Mouse (Mus musculus) liver, embryonic 14.5 days (tissue): ENCODE results near the gene Usp13. TPM values are rescaled to one million over a fixed set of nuclear protein-coding genes. Genes with fewer than 3 reads are reported as not detected.

ENCODE experiments used
- ATAC-seq: fragments of 200-750 bp; cut with Nextera tagmentation; 2 replicates; pipeline ENCODE4 v1.8.0; 2017; ENCODE audit warnings: moderate number of reproducible peaks, mild to moderate bottlenecking, moderate library complexity; ENCODE audit not compliant: insufficient read depth
- DNase-seq, 3 experiments: peaks; one replicate each; pipeline ENCODE4 v3.0.0-alpha.2; 2012 to 2013; ENCODE audit warnings: low read depth in 3 of 3, low spot score in 3 of 3
- H3K27ac ChIP-seq: fragments of 300-500 bp; sonication (generic); 2 replicates; pipeline ENCODE4 v1.5.1; 2014; ENCODE audit warnings: moderate library complexity, mild to moderate bottlenecking, control low read depth, inconsistent platforms
- H3K27me3 ChIP-seq: fragments of 300-500 bp; sonication (generic); 2 replicates; pipeline ENCODE4 v1.6.1; 2014; ENCODE audit warnings: mild to moderate bottlenecking, low read length, moderate library complexity; ENCODE audit not compliant: control insufficient read depth, insufficient read depth
- H3K36me3 ChIP-seq: fragments of 300-500 bp; sonication (generic); replicated peaks from 2 replicates; pipeline ENCODE4 v1.6.1; 2014; ENCODE audit warnings: low read depth; ENCODE audit not compliant: control insufficient read depth, insufficient read depth
- H3K4me1 ChIP-seq, 2 experiments: fragments of 200-500 bp in 1 of 2; fragments of 300-500 bp in 1 of 2; sonication (generic) in 1 of 2; replicated peaks; 2 replicates each; pipeline ENCODE4 v1.6.1; 2012 to 2014; ENCODE audit warnings: antibody characterized with exemption in 1 of 2, inconsistent platforms in 1 of 2, low read length in 1 of 2; ENCODE audit not compliant: control insufficient read depth in 2 of 2, insufficient read depth in 2 of 2
- H3K4me2 ChIP-seq: fragments of 300-500 bp; sonication (generic); 2 replicates; pipeline ENCODE4 v1.6.1; 2014; ENCODE audit warnings: low read depth, mild to moderate bottlenecking, control low read depth, moderate library complexity
- H3K4me3 ChIP-seq, 2 experiments: fragments of 200-500 bp in 1 of 2; fragments of 300-500 bp in 1 of 2; sonication (generic) in 1 of 2; 2 replicates each; pipeline ENCODE4 v1.5.1; 2012 to 2014; ENCODE audit warnings: low read depth in 2 of 2, low read length in 2 of 2, mild to moderate bottlenecking in 2 of 2, control low read depth in 1 of 2, inconsistent platforms in 1 of 2, moderate library complexity in 1 of 2; ENCODE audit not compliant: insufficient read depth in 1 of 2
- H3K9ac ChIP-seq: fragments of 300-500 bp; sonication (generic); replicated peaks from 2 replicates; pipeline ENCODE4 v1.6.1; 2014; ENCODE audit warnings: mild to moderate bottlenecking, control low read depth, moderate library complexity
- H3K9me3 ChIP-seq: fragments of 300-500 bp; sonication (generic); 2 replicates; pipeline ENCODE4 v1.6.1; 2016; ENCODE audit warnings: low read length, mixed read lengths; ENCODE audit not compliant: control insufficient read depth
- CTCF ChIP-seq: IDR thresholded peaks from 2 replicates; pipeline ENCODE4 v1.5.1; 2016; ENCODE audit warnings: antibody characterized with exemption, low read depth, control low read depth
- EP300 ChIP-seq: IDR thresholded peaks from 2 replicates; pipeline ENCODE4 v1.6.1; 2016; ENCODE audit warnings: antibody characterized with exemption, low read depth
- WGBS: fragments of 180-500 bp; shearing (Covaris S2); extraction: QIAGEN DNeasy Blood & Tissue Kit; methylation state at CpG from one replicate; pipeline ENCODE4 v1.1.7; 2014; ENCODE audit not compliant: insufficient replicate concordance; 5-methylcytosine and 5-hydroxymethylcytosine counted together
- polyA plus RNA-seq, 2 experiments: library from polyadenylated mRNA; depleted of rRNA in 1 of 2; stranded (reverse) in 1 of 2; unstranded in 1 of 2; fragments of >200 nt; fragmentation: Nextera tagmentation in 1 of 2; extraction: Ambion mirVana in 1 of 2; gene quantifications; 2 replicates each; pipeline versions ENCODE4 v1.2.1 to v1.2.3; 2012 to 2014

Gene Usp13
- polyA plus RNA-seq, 2 experiments = 0.09 to 0.18 TPM

DNA sequence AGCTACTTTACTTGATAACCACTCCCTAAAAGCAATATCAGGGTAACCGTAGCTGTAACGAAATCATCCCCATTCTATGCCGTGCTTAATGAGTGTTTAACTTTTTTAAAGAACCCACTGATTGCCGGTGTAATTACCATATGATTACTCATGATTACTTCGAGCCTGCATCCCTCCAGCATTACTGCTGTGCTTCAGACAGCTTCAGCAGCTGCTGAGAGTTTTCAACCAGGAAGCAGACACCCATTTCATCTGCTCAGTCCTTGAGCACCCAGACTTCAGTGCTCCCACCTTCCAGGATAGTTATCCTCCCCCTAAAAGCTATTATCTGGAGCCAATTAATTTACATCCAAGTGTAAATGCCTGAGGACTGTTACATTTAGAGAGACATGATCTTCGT, 106.8 kb downstream of the Usp13 start:
- H3K36me3 ChIP-seq = no peaks in the 10 kb centered on the region
- H3K4me3 ChIP-seq = no peak overlapping the region
- no peak overlapping the region for H3K9ac ChIP-seq
- H3K27me3 ChIP-seq = no peaks in the 10 kb centered on the region
- WGBS = 63% methylated on average over 6 of the region's 6 CpGs
- no peak for ATAC-seq
- H3K4me1 ChIP-seq = no peaks in the 10 kb centered on the region
- TF ChIP-seq EP300 (no peak), CTCF (no peak)
- no peak for DNase-seq
- H3K9me3 ChIP-seq = no peaks in the 10 kb centered on the region
- no peak overlapping the region for H3K4me2 ChIP-seq
- no peak overlapping the region for H3K27ac ChIP-seq

DNA sequence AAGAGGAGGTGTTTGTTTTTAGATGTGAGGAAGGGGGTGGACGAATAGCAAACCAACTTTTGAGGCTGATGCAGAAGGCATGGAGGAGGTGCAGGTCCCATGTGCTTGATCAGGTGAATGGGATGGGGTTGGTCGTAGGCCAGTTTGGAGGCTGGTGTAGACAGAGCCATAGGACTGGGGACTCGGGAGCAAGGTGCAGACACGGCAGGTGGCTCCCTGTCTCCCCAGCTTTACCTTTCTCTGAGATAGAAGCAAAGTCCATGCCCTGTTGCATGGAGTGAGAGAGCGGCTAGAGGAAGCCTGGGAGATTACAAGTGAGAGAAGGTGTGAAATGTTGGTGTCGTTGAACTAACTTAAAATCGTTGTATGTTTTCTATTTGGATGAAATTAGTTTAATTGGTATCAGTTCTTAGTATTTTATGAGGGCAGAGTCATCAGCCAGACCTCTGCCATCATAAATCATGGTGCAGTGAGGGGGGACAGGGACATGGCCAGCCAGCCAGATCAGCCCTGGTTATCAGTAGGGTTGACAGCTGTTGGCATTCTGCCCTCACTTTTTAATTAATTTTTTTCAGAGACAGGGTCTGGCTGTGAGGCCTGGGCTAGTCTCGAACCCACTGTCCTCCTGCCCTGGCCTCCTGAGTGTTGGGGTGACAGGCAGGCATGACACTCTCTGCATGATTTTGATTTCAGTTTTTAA, 122.6 kb downstream of the Usp13 start:
- Histone ChIP-seq H3K4me2 (no peak overlapping the region), H3K9me3 (no peaks in the 10 kb centered on the region), H3K9ac (no peak overlapping the region), H3K4me3 (no peak overlapping the region), H3K27ac (no peak overlapping the region), H3K36me3 (no peaks in the 10 kb centered on the region), H3K4me1 (no peaks in the 10 kb centered on the region; a peak in 1 of 4 replicates), H3K27me3 (no peaks in the 10 kb centered on the region)
- ATAC-seq = no peak
- DNase-seq = no peak
- TF ChIP-seq EP300 = no peak
- TF ChIP-seq CTCF = no peak
- WGBS = 52% methylated on average over 8 of the region's 8 CpGs

DNA sequence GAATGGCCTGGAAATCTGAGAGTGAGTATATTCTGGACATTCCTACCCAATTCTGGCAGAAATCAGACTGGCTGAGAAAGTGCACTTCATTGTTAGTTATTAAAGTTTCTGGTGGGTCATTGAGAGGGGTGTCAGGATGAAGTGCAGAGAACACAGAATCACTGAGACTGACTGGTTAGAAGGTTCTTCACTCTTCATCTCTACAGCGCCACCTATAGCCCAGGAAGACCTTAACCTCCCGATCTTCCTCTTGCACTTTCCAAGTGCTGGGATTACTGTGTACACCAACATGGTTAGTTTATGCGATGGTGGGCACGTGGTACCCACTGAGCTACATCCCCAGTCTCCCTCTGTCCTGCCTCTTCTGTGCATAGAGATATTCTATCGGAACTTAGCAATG, 130.1 kb downstream of the Usp13 start:
- TF ChIP-seq CTCF (no peak), EP300 (no peak)
- ATAC-seq = no peak
- 62% methylated on average over 5 of the region's 5 CpGs for WGBS

DNA sequence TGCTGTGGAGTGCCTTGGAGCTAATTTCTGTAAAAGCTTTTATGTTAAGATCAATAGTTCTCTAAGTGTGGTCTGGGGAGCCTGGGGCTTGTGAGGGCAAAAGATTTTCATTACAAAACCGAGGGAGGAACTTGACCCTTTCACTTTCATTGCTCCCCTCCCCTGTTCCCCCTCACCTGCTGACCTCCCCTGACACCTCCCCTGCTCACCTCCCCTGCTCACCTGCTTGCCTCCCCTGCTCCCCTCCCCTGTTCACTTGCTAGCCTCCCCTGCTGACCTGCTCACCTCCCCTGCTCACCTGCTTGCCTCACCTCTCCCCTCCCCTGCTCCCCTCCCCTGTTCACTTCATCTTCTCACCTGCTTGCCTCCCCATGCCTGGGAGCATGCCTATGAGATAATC, 134.0 kb downstream of the Usp13 start:
- H3K27ac ChIP-seq = no peak overlapping the region
- no peak for ATAC-seq

More for the DNA sequence above, 130.1 kb downstream of the Usp13 start:
- Histone ChIP-seq H3K36me3 (no peaks in the 10 kb centered on the region), H3K4me1 (no peaks in the 10 kb centered on the region), H3K4me3 (no peak overlapping the region), H3K27me3 (no peaks in the 10 kb centered on the region), H3K4me2 (no peak overlapping the region), H3K9me3 (no peaks in the 10 kb centered on the region), H3K27ac (no peak overlapping the region), H3K9ac (no peak overlapping the region)
- DNase-seq = no peak

DNA sequence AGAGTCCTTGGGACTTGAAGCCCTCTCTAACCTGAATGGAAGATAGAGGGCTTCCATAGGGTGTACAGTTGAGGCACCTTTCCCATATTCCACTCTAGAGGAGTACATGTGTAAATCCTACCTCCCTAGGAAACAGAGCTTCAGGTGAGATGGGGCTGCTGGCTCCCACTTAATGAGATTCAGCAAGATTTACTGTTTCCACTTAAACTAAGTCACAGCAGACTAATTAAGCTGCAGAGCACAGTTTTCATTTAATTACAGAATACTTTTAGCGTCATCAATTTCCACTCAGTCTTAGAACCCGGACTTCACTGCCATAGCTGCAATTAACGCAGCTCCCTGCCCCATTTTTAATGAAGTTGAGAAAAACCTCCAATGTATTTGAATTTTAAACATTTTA, 144.1 kb downstream of the Usp13 start:
- WGBS = 61% methylated on average over 3 of the region's 3 CpGs
- no peak for DNase-seq
- Histone ChIP-seq H3K27me3 (no peaks in the 10 kb centered on the region), H3K9ac (no peak overlapping the region), H3K36me3 (no peaks in the 10 kb centered on the region), H3K27ac (no peak overlapping the region), H3K4me2 (no peak overlapping the region), H3K9me3 (no peaks in the 10 kb centered on the region), H3K4me3 (no peak overlapping the region), H3K4me1 (no peaks in the 10 kb centered on the region)
- TF ChIP-seq CTCF = no peak
- TF ChIP-seq EP300 = no peak
- ATAC-seq = no peak

More for the DNA sequence above, 134.0 kb downstream of the Usp13 start:
- H3K4me2 ChIP-seq = no peak overlapping the region
- no peak overlapping the region for H3K9ac ChIP-seq
- TF ChIP-seq EP300 (no peak), CTCF (no peak)
- H3K4me1 ChIP-seq = no peaks in the 10 kb centered on the region
- H3K36me3 ChIP-seq = no peaks in the 10 kb centered on the region
- no peak for DNase-seq
- no peaks in the 10 kb centered on the region for H3K27me3 ChIP-seq
- 6% methylated on average over 1 of the region's 1 CpGs for WGBS
- no peak overlapping the region for H3K4me3 ChIP-seq
- no peaks in the 10 kb centered on the region for H3K9me3 ChIP-seq
